Mouse (Mus musculus) adrenal gland, postnatal 14 days (tissue): ENCODE measurements around the gene Pwwp2b. TPM values are rescaled to one million over a fixed set of nuclear protein-coding genes. Genes with fewer than 3 reads are reported as not detected.

Experiments
- DNase-seq: peaks from one replicate; pipeline ENCODE4 v3.0.0; 2021; ENCODE audit warnings: mixed read lengths
- long read RNA-seq, 2 experiments: library from polyadenylated mRNA; stranded (forward); transcript quantifications; one replicate each; pipeline ENCODE4 v2.0.0; 2021
- total RNA-seq: library from RNA; stranded (reverse); gene quantifications from 2 replicates; pipeline ENCODE4 v1.2.3, GENCODE M21; 2021

Gene Pwwp2b
- total RNA-seq, result 10.9 and 11.2 TPM in 2 replicates
- long read RNA-seq, experiment 1, transcript Pwwp2b-201 (3 exons, 3,057 nt), result major isoform, 28 of 37 reads
- long read RNA-seq, experiment 1, transcript Pwwp2b-202 (3 exons, 2,543 nt), result minor isoform, 8 of 37 reads
- long read RNA-seq, experiment 1, partial matches to known transcripts, result 1 of 37 reads
- long read RNA-seq, experiment 1, other reads (novel, unspliced or antisense), result 0 of 37 reads
- long read RNA-seq, experiment 2, transcript Pwwp2b-202 (3 exons, 2,543 nt), result minor isoform, 7 of 21 reads
- long read RNA-seq, experiment 2, transcript Pwwp2b-201 (3 exons, 3,057 nt), result major isoform, 12 of 21 reads
- long read RNA-seq, experiment 2, partial matches to known transcripts, result 1 of 21 reads
- long read RNA-seq, experiment 2, other reads (novel, unspliced or antisense), result 1 of 21 reads

GRCm38 (mm10) chr7:139247881-139248614 is at the start of gene Pwwp2b:
Pwwp2b (plus strand) TSS chr7:139248482.
- peak; percentile 93 for DNase-seq

GRCm38 (mm10) chr7:139200108-139200507 is 48.2 kb upstream of the Pwwp2b start:
- peak; percentile 75 for DNase-seq

- no peak for DNase-seq
Observed at GRCm38 (mm10) chr7:139201209-139201608, 47.1 kb upstream of the Pwwp2b start.

- DNase-seq, result peak; percentile 68
Observed at GRCm38 (mm10) chr7:139208023-139208772, 40.1 kb upstream of the Pwwp2b start.

GRCm38 (mm10) chr7:139208773-139209095 is 39.5 kb upstream of the Pwwp2b start:
- DNase-seq, result peak; percentile 51

- no peak for DNase-seq
Observed at GRCm38 (mm10) chr7:139211761-139212160, 36.5 kb upstream of the Pwwp2b start.

- DNase-seq, result peak; percentile 99
Observed at GRCm38 (mm10) chr7:139212754-139213745, 35.2 kb upstream of the Pwwp2b start, which contains the start of the genes Lrrc27 and Stk32c. Lrrc27 (plus strand) TSS chr7:139212988. Stk32c (minus strand) TSS chr7:139213307.

- DNase-seq, result no peak
Observed at GRCm38 (mm10) chr7:139213751-139214150, 34.5 kb upstream of the Pwwp2b start.

GRCm38 (mm10) chr7:139214160-139214559 is 34.1 kb upstream of the Pwwp2b start:
- no peak for DNase-seq

- DNase-seq, result no peak
Observed at GRCm38 (mm10) chr7:139214596-139215340, 33.5 kb upstream of the Pwwp2b start.

- DNase-seq, result no peak
Observed at GRCm38 (mm10) chr7:139215516-139215915, 32.8 kb upstream of the Pwwp2b start.

- no peak for DNase-seq
Observed at GRCm38 (mm10) chr7:139215946-139216345, 32.3 kb upstream of the Pwwp2b start.

GRCm38 (mm10) chr7:139216464-139216863 is 31.8 kb upstream of the Pwwp2b start:
- DNase-seq, result peak; percentile 46

- no peak for DNase-seq
Observed at GRCm38 (mm10) chr7:139217046-139217445, 31.2 kb upstream of the Pwwp2b start.

GRCm38 (mm10) chr7:139218641-139219415 is 29.5 kb upstream of the Pwwp2b start:
- peak; percentile 82 for DNase-seq

- DNase-seq, result peak; percentile 3
Observed at GRCm38 (mm10) chr7:139219486-139219885, 28.8 kb upstream of the Pwwp2b start.

GRCm38 (mm10) chr7:139220303-139220702 is 28.0 kb upstream of the Pwwp2b start:
- DNase-seq, result peak; percentile 60

- no peak for DNase-seq
Observed at GRCm38 (mm10) chr7:139221072-139221471, 27.2 kb upstream of the Pwwp2b start.

- DNase-seq, result no peak
Observed at GRCm38 (mm10) chr7:139221856-139222255, 26.4 kb upstream of the Pwwp2b start.

- DNase-seq, result no peak
Observed at GRCm38 (mm10) chr7:139222341-139222740, 25.9 kb upstream of the Pwwp2b start.
